Mouse (Mus musculus): ENCODE measurements around the gene Mrpl49. TPM values are rescaled to one million over a fixed set of nuclear protein-coding genes. Genes with fewer than 3 reads are reported as not detected.

Gene Mrpl49
- polyA plus RNA-seq, 1 experiment: 44.4 TPM

- no peak for TF ChIP-seq POLR2A (IDR thresholded peaks at IDR 0.05; ENCODE audit: extremely low read depth, insufficient read depth, low read length)
- no peak for TF ChIP-seq CTCF (IDR thresholded peaks at IDR 0.05; ENCODE audit: extremely low read depth, insufficient read depth, low read length)
- H3K4me3 ChIP-seq (ENCODE audit: insufficient read depth, low read length): no peak overlapping the region
- no peak overlapping the region for H3K27ac ChIP-seq (ENCODE audit: insufficient read depth, low read length)
- peaks cover 1% of the 10 kb centered on the region; the same call in 1 of the 2 replicates for H3K4me1 ChIP-seq (ENCODE audit: control insufficient read depth, insufficient read depth, low read length)
Observed at GRCm38 (mm10) chr19:6068951-6069350, 11.4 kb upstream of the Mrpl49 start.

- TF ChIP-seq POLR2A (IDR thresholded peaks at IDR 0.05; ENCODE audit: extremely low read depth, insufficient read depth, low read length) (peak; percentile 50; the same call in 1 of the 2 replicates), CTCF (IDR thresholded peaks at IDR 0.05; ENCODE audit: extremely low read depth, insufficient read depth, low read length) (no peak)
- H3K4me1 ChIP-seq (ENCODE audit: control insufficient read depth, insufficient read depth, low read length): peaks cover 1% of the 10 kb centered on the region
- H3K27ac ChIP-seq (ENCODE audit: insufficient read depth, low read length): peak within 1 kb of the TSS; percentile 50; the same call in 1 of the 2 replicates
- peak within 1 kb of the TSS; percentile 40 for H3K4me3 ChIP-seq (ENCODE audit: insufficient read depth, low read length)
Observed at GRCm38 (mm10) chr19:6067724-6068415, 10.3 kb upstream of the Mrpl49 start, which contains the start of gene Tm7sf2. Tm7sf2 (minus strand) TSS chr19:6068373.

- H3K4me1 ChIP-seq (ENCODE audit: control insufficient read depth, insufficient read depth, low read length): peaks cover 6% of the 10 kb centered on the region
- TF ChIP-seq POLR2A (IDR thresholded peaks at IDR 0.05; ENCODE audit: extremely low read depth, insufficient read depth, low read length) (0 out of 2 replicates have a peak, but pooled peaks have one; percentile 13), CTCF (IDR thresholded peaks at IDR 0.05; ENCODE audit: extremely low read depth, insufficient read depth, low read length) (peak; percentile 77)
- peak overlapping the region; percentile 50; the same call in 1 of the 2 replicates for H3K27ac ChIP-seq (ENCODE audit: insufficient read depth, low read length)
- peak overlapping the region; percentile 40 for H3K4me3 ChIP-seq (ENCODE audit: insufficient read depth, low read length)
Observed at GRCm38 (mm10) chr19:6067011-6067723, 9.6 kb upstream of the Mrpl49 start.

GRCm38 (mm10) chr19:6066571-6066970, 9.0 kb upstream of the Mrpl49 start:
- TF ChIP-seq CTCF (IDR thresholded peaks at IDR 0.05; ENCODE audit: extremely low read depth, insufficient read depth, low read length) (no peak), POLR2A (IDR thresholded peaks at IDR 0.05; ENCODE audit: extremely low read depth, insufficient read depth, low read length) (no peak)
- peaks cover 6% of the 10 kb centered on the region for H3K4me1 ChIP-seq (ENCODE audit: control insufficient read depth, insufficient read depth, low read length)
- H3K27ac ChIP-seq (ENCODE audit: insufficient read depth, low read length): 0 out of 2 replicates have a peak overlapping the region, but pooled peaks have one; percentile 9
- peak overlapping the region; percentile 40 for H3K4me3 ChIP-seq (ENCODE audit: insufficient read depth, low read length)

- TF ChIP-seq POLR2A (IDR thresholded peaks at IDR 0.05; ENCODE audit: extremely low read depth, insufficient read depth, low read length) (no peak), CTCF (IDR thresholded peaks at IDR 0.05; ENCODE audit: extremely low read depth, insufficient read depth, low read length) (no peak)
- Histone ChIP-seq H3K27ac (ENCODE audit: insufficient read depth, low read length) (no peak overlapping the region), H3K4me1 (ENCODE audit: control insufficient read depth, insufficient read depth, low read length) (peaks cover 7% of the 10 kb centered on the region), H3K4me3 (ENCODE audit: insufficient read depth, low read length) (no peak overlapping the region; the same call in 1 of the 2 replicates)
Observed at GRCm38 (mm10) chr19:6063081-6063480, 5.5 kb upstream of the Mrpl49 start.

GRCm38 (mm10) chr19:6062418-6062817, 4.8 kb upstream of the Mrpl49 start:
- TF ChIP-seq CTCF (IDR thresholded peaks at IDR 0.05; ENCODE audit: extremely low read depth, insufficient read depth, low read length): no peak
- TF ChIP-seq POLR2A (IDR thresholded peaks at IDR 0.05; ENCODE audit: extremely low read depth, insufficient read depth, low read length): 0 out of 2 replicates have a peak, but pooled peaks have one; percentile 3
- Histone ChIP-seq H3K4me3 (ENCODE audit: insufficient read depth, low read length) (peak overlapping the region; percentile 67), H3K27ac (ENCODE audit: insufficient read depth, low read length) (no peak overlapping the region), H3K4me1 (ENCODE audit: control insufficient read depth, insufficient read depth, low read length) (peaks cover 7% of the 10 kb centered on the region)

- Histone ChIP-seq H3K4me3 (ENCODE audit: insufficient read depth, low read length) (peak overlapping the region; percentile 67), H3K27ac (ENCODE audit: insufficient read depth, low read length) (peak overlapping the region; percentile 61), H3K4me1 (ENCODE audit: control insufficient read depth, insufficient read depth, low read length) (peaks cover 7% of the 10 kb centered on the region)
- TF ChIP-seq CTCF (IDR thresholded peaks at IDR 0.05; ENCODE audit: extremely low read depth, insufficient read depth, low read length): no peak
- TF ChIP-seq POLR2A (IDR thresholded peaks at IDR 0.05; ENCODE audit: extremely low read depth, insufficient read depth, low read length): peak; percentile 35; the same call in 1 of the 2 replicates
Observed at GRCm38 (mm10) chr19:6061641-6062302, 4.2 kb upstream of the Mrpl49 start.

- H3K4me1 ChIP-seq (ENCODE audit: control insufficient read depth, insufficient read depth, low read length): peaks cover 7% of the 10 kb centered on the region; the same call in 1 of the 2 replicates
- H3K4me3 ChIP-seq (ENCODE audit: insufficient read depth, low read length): peak within 1 kb of the TSS; percentile 67
- TF ChIP-seq POLR2A (IDR thresholded peaks at IDR 0.05; ENCODE audit: extremely low read depth, insufficient read depth, low read length) (peak; percentile 63; the same call in 1 of the 2 replicates), CTCF (IDR thresholded peaks at IDR 0.05; ENCODE audit: extremely low read depth, insufficient read depth, low read length) (no peak)
Observed at GRCm38 (mm10) chr19:6061021-6061533, 3.5 kb upstream of the Mrpl49 start, which contains the start of gene Znhit2. Znhit2 (plus strand) TSS chr19:6061192.

GRCm38 (mm10) chr19:6058966-6059365, 1.4 kb upstream of the Mrpl49 start:
- H3K4me3 ChIP-seq (ENCODE audit: insufficient read depth, low read length): peak overlapping the region; percentile 57; the same call in 1 of the 2 replicates
- H3K4me1 ChIP-seq (ENCODE audit: control insufficient read depth, insufficient read depth, low read length): peaks cover 7% of the 10 kb centered on the region; the same call in 1 of the 2 replicates
- TF ChIP-seq POLR2A (IDR thresholded peaks at IDR 0.05; ENCODE audit: extremely low read depth, insufficient read depth, low read length) (no peak), CTCF (IDR thresholded peaks at IDR 0.05; ENCODE audit: extremely low read depth, insufficient read depth, low read length) (no peak)
- no peak overlapping the region for H3K27ac ChIP-seq (ENCODE audit: insufficient read depth, low read length)

More at GRCm38 (mm10) chr19:6061021-6061533, 3.5 kb upstream of the Mrpl49 start, which contains the start of gene Znhit2:
- peak within 1 kb of the TSS; percentile 61 for H3K27ac ChIP-seq (ENCODE audit: insufficient read depth, low read length)

All from cortical plate, adult 2 months (tissue).